In the genomic region with DNA sequence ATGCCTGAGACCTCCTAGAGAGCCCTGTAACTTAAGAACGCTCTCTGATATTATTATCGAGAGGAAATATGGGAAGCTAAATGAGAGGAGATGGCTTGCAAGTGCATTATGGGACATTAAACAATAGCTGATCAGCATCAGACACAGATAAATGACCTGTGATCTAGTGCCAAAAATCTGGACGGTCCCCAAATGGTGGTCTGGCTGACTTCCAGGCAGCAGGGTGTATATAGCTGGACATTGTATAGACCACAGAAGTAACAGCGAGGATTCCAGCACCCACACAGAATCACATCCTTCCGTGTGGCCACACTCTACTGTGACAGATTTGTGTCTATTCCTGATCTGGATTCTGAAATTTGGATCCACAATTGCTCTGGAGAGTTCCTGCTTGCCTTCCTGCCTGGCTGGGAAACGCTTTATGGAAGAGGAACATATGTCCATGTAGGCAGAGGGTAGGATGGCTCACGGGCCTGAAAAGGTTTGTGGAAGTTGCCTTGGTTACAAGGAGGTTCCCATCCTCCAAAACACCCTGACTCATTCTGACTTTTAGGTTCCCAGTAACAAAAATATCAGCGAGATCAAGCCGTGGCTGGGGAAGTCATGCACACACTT, we compare ENCODE assay signal across 12 mouse cellular contexts. TPM values are rescaled to one million over a fixed set of nuclear protein-coding genes. Genes with fewer than 3 reads are reported as not detected.
DNase-seq lines count a peak whose midpoint lies in the region; ATAC-seq lines count a peak whose summit lies in the region.
"Had no signal": no experiment of that assay in that cellular context is flagged by ENCODE, and none has a peak within 500 bp of the region (broad histone marks: within the 10 kb centered on the region; RNA-seq: fewer than 3 reads in every experiment).

No protein-coding gene starts in this region.

- peak; percentile 14 for DNase-seq in cerebellum, adult 11 months
- DNase-seq in cerebellum, adult 8-10 months, result no peak
- DNase-seq in cerebellum, postnatal 25 days, result peak; percentile 38 to 40
- peak; percentile 86 for DNase-seq in layer of hippocampus, adult 9-11 months
- DNase-seq in right cerebral cortex, adult 2 months (ENCODE audit: low spot score in 2 of 2), result peak; percentile 62 to 68
- DNase-seq in embryo, embryonic 10.5 days (ENCODE audit: low spot score), result no peak
- no peak for DNase-seq in heart, adult 9 months (ENCODE audit: low spot score in 2 of 2)
- DNase-seq: heart, adult 11 months; kidney, adult 11 months had no signal

- no peak for ATAC-seq in granulocyte monocyte progenitor cell, adult 5-6 weeks (replicated peaks; ENCODE audit: poor library complexity, severe bottlenecking)
- ATAC-seq: activated CD4-positive, CD25-positive, alpha-beta regulatory T cell, adult 4 months had no signal

RNA-seq across cellular contexts. Expression of a gene that starts 18.5 kb away (rescaled TPM):
- not detected in 2 replicates for total RNA-seq in granulocyte monocyte progenitor cell, adult 5-6 weeks (2014; fragmentation: Nextera tagmentation)
- not detected in 2 replicates for total RNA-seq in granulocyte monocyte progenitor cell, adult 5-6 weeks (2017)
- total RNA-seq: hematopoietic stem cell, adult 5-6 weeks had no signal

Comparison
In these comparisons a context has a peak if more than half of its experiments do, and no peak if none do; other contexts are left out.
1. DNase-seq: peak in cerebellum, adult 11 months (single experiment), cerebellum, postnatal 25 days (2 of 2), layer of hippocampus, adult 9-11 months (single experiment) and right cerebral cortex, adult 2 months (2 of 2); none in cerebellum, adult 8-10 months (single experiment), embryo, embryonic 10.5 days (single experiment) and heart, adult 9 months (0 of 2).